Mouse (Mus musculus) Patski (cell line): Measurements from ENCODE around the gene Fam208b. TPM values are rescaled to one million over a fixed set of nuclear protein-coding genes. Genes with fewer than 3 reads are reported as not detected.

Source experiments
- polyA plus RNA-seq: library from polyadenylated mRNA; unstranded; gene quantifications from one replicate; pipeline ENCODE4 v1.2.3, GENCODE M21; 2021

The Fam208b gene
- polyA plus RNA-seq, 1 experiment from 2014 or later = 26.3 TPM

Other genes with a start within 250 kb of the Fam208b start
- 436 TPM for gene Gdi2, start 73.0 kb downstream of the Fam208b start, polyA plus RNA-seq
- gene Asb13, start 22.9 kb upstream of the Fam208b start, polyA plus RNA-seq = 14.2 TPM
- 0.15 TPM for gene Calml3, start 193.2 kb upstream of the Fam208b start, polyA plus RNA-seq
- gene Calm4, start 226.6 kb upstream of the Fam208b start, polyA plus RNA-seq = not detected
- gene Calm5, start 243.1 kb upstream of the Fam208b start, polyA plus RNA-seq = not detected